Mouse (Mus musculus): Measurements from ENCODE around the gene Bcl11b.

Bcl11b gene

GRCm38 (mm10) chr12:107998746-107999145, 4.7 kb downstream of the Bcl11b start:
- DNase-seq (ENCODE audit: low spot score) = peak; percentile 19

DNA sequence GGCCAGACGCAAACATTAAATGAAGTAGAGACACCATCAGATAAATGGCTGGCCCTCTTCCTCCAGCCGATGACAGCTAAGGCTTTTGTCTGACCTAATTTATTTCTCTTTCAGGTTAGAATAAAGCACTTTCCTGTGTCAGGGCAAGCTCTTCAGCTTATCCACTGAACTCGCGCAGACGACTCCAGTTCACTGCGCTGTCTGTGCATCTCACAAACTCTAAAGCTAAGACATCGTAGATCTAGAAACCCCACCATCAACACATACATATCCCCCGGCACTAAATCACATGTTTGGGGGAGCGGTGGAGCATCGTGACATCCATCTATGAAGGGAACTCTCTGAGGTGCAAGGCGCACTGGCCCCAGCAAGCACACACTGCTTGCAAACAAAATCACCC, 5.5 kb downstream of the Bcl11b start:
- DNase-seq (ENCODE audit: low spot score) = no peak

DNA sequence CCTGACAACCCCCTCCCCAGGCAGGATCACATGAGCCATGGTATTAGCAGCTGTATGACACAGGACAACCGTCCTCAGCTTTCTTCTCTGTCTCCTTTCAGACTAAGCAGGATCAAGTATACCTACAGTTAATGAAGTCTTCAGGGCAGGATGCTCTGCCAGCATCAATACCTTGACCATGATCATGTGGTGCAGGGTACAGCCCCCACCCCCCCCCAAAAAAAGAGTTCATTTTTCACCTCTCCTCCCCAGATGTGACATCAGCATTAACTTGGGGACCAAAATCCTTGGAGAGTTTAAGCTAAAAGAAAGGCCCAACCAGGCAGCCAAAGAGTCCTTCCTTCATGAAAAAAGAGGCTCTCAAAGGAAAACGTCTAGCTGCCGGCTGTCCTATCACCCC, 6.2 kb downstream of the Bcl11b start:
- DNase-seq (ENCODE audit: low spot score) = no peak

DNA sequence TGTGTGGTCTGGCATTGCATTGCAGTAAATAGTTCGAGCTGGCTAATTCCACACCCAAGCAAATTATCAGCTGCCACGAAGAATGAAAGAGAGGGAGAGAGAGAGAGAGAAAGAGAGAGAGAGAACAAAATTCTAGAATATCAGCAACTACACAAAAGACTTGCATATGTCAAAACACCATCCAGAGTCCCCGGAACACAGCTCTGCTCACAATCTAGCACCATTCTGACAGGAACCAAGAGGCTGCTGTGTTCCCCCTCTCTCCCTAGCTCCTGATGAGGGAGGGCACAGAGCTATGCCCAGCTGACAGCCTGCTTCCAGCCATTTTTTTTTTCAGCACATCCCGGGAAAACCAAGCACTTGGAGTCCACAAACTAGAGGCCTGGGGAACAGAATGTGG, 6.6 kb downstream of the Bcl11b start:
- no peak for DNase-seq (ENCODE audit: low spot score)

GRCm38 (mm10) chr12:107996216-107996615, 7.2 kb downstream of the Bcl11b start:
- no peak for DNase-seq (ENCODE audit: low spot score)

DNA sequence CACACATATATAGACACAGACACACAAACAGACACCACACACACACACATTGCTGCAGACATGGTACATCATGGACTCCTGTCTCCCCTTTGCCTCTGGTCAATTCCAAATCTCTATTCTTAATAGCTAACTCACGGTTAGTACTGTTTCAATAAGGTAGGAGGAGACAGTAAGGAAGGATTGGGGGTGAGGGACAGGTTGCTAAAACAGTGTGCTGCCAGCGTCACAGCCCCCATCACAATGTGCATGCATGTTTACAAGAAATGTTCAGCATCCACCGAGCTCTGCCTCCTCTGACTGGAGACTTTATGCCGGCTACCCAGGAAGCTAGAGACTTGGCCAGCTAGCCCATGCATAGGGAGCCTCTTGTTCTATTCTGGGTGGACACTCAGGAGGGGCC, 9.0 kb downstream of the Bcl11b start:
- no peak for DNase-seq (ENCODE audit: low spot score)

- no peak for DNase-seq (ENCODE audit: low spot score)
Observed at GRCm38 (mm10) chr12:107993029-107993428, 10.4 kb downstream of the Bcl11b start.

- no peak for DNase-seq (ENCODE audit: low spot score)
Observed at GRCm38 (mm10) chr12:107991191-107991590, 12.2 kb downstream of the Bcl11b start.

- DNase-seq (ENCODE audit: low spot score) = no peak
Observed at GRCm38 (mm10) chr12:107983211-107983610, 20.2 kb downstream of the Bcl11b start.

- no peak for DNase-seq (ENCODE audit: low spot score)
Observed at GRCm38 (mm10) chr12:107982306-107982705, 21.1 kb downstream of the Bcl11b start.

DNA sequence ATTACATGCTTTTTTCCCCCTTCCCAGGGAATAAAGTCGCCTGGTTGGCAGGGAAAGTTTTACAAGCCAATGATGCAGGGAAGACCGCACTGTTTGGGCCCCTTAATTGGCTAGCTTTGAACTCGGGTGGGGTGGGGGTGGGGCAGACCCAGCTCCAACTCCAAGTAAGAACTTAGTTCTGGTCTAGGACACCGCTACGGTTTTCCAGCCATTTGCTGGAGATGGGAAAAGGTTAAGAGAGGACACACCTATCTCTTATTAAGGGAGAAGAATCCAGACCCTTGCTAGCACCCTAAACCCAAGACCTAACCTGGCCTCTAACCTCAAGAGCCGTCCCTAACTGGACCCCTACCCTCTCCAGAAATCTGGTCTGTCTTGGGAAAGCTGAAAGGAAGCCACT, 22.2 kb downstream of the Bcl11b start:
- DNase-seq (ENCODE audit: low spot score) = no peak

GRCm38 (mm10) chr12:107980261-107980961, 23.0 kb downstream of the Bcl11b start:
- no peak for DNase-seq (ENCODE audit: low spot score)

DNA sequence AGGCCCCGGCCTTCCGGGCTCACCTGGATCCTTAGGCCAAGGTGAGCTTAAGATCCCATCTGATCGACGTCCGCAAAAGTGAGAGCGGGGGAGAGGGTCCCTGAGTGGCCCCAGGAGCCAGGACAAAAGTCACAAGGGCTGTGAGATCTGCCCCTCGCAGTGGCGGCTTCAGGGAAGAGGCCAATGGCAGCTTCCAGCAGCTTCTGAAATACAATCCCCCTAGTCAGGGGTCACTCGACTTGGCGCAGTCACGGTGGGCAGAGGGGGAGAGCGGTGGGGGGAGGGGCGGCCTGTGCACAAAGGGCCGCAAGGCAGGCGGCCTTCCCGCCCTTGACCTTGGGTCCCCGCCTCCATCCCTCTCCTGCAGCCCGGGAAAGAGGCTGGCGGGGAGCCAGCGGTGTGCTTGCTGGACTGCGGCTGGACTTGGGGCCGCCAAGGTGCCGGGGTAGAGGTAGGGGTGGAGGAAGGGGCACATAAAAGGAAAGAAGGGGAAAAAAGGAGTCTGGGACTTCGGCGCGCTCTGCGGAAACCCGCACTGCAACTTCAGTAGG, 23.6 kb downstream of the Bcl11b start:
- DNase-seq (ENCODE audit: low spot score) = no peak

DNA sequence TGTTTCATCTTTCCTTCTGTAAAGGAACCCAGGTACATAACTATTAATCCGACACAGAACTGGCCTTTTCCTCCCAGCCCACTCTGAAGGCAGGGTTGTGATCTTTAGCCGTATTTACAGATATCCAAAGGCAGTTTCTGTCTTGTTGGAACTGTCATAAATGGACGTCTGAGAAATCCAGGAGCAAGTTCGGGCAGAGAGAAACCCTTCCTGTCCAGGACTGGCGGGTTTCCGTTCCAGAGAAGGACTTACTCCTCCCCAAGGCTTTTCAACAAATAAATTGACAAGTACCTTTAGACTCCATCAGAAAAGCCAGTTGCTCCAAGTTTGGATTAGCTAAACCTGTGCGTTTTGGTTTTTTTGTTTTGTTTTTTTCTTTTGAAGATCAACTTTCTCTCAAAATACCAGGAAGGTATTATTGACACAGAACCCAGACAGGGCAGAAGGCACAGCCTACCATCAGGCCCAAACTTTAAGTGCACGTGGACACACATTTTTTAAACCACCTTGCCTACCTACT, 24.6 kb downstream of the Bcl11b start:
- DNase-seq (ENCODE audit: low spot score) = no peak

- DNase-seq (ENCODE audit: low spot score) = no peak
Observed at GRCm38 (mm10) chr12:107978063-107978462, 25.3 kb downstream of the Bcl11b start.

DNA sequence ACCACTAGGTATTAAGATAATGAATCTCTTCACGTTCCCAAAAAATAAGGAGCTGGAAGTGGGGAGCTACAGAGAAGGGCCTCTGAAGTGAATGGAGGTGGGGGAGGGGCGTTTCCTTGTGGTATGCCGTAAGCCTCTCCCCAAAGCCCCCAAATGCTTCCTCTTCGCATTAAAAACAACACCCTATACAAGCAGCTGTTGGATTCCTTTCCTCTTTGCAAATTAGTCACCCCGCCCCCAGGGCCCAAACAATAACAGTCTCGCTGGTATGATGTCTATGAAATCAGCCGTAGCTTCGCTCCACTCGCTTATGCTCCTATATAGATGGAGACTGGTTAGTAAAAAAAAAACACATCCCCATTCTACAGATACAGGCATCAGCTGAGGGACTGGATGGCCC, 25.9 kb downstream of the Bcl11b start:
- no peak for DNase-seq (ENCODE audit: low spot score)

DNA sequence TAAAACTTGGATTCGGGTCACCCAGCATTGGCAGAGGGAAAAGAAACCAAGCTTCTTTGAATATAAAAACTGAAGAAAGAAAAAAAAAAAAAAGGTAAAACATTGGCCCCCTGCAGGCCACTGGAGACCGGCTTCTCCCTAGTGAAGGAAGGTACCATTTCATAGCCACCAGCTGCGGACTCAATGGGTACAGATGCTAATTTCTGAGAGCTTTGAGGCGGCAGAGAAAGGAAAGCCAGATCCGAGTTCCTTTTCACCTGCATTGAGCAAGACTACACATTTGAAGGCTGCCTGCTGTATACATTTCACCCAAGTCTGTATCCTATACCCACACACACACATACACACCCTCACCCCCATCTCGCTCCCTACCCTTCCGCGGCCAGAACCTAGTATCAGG, 26.3 kb downstream of the Bcl11b start:
- DNase-seq (ENCODE audit: low spot score) = no peak

- DNase-seq (ENCODE audit: low spot score) = no peak
Observed at GRCm38 (mm10) chr12:107976571-107977001, 26.8 kb downstream of the Bcl11b start.

- no peak for DNase-seq (ENCODE audit: low spot score)
Observed at GRCm38 (mm10) chr12:107975897-107976570, 27.4 kb downstream of the Bcl11b start.

DNA sequence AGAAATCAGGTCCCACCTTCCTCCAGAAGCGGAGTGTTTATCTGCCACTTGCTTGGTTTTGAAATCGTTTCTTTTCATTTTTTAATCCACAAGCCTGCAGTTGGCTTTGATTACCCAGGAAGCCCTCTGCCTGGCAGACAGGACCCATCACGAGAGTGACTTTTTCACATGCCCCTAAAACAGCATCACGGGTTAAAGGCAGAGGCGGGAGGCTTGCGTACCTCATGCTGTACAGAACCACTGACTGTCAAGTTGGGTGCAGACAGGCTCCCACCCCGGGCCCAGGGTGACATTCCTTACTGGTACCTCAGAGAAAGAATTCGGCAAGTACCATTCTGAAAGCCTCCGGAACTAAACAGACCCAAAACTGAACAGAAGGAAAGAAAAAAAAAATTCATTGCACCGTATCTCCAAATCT, 27.9 kb downstream of the Bcl11b start:
- DNase-seq (ENCODE audit: low spot score) = no peak

DNA sequence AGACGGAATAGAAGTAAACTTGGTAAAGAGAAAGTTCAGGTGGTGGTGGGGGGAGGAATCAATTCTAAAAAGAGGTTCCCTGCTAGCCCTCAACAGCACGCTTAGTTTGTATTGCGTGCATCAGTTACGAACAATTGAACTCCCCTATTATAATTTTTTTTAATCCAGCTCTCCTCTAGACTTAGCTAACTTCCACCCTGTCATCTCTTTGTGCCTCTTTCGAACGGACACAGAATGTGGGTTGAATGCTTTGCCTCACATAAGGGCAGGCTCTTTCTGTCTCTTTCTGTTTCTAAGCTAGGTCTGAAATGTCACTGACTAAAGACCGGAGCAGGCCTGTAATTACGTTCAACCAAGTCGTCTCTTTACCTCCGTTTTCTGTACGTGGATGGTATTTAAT, 28.9 kb downstream of the Bcl11b start:
- DNase-seq (ENCODE audit: low spot score) = no peak

DNA sequence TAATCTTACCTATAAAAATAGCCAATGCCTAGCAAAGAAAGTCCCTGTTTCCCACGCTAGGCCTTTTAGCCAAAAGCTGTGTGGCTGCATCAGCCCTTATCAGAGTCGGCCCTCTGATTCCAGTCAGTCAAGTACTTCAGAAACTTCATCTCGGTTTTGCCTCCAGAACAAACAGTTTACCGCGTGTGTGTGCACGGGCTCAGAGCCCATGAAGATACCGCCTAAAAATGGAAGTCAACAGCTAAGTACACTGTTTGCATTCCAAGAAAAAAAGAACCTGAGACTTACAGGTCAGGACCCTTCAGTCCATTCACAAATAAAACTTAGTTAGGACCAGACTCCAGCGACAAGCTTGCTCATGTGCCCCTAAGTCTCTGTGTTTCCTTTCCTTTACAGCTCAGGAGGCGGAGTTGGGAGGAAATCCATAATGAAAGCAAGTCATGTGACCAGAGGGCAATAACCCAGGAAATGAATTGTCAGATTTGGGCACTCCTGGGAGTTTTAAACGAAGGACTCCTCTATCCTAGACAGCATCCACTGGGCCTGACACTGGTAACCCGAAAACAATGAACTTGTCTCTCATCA, 29.8 kb downstream of the Bcl11b start:
- DNase-seq (ENCODE audit: low spot score) = no peak
